Mouse (Mus musculus): ENCODE data around the gene Arhgap25.
A peak's percentile ranks its signal among the peaks of the same experiment; 100 is the strongest.
"Not testable (repeated sequence)": the region's sequence is repeated elsewhere in the genome, so short reads cannot be mapped to it uniquely, and the experiment has no call there.

Arhgap25 gene

GRCm38 (mm10) chr6:87532953-87533710, at the start of gene Arhgap25:
Arhgap25 (minus strand) TSS chr6:87533259.
- DNase-seq = peak; percentile 94

GRCm38 (mm10) chr6:87582456-87582855, 49.4 kb upstream of the Arhgap25 start:
- DNase-seq = peak; percentile 97

GRCm38 (mm10) chr6:87581581-87581980, 48.5 kb upstream of the Arhgap25 start:
- DNase-seq = peak; percentile 87

- peak; percentile 79 for DNase-seq
Observed at GRCm38 (mm10) chr6:87581071-87581470, 48.0 kb upstream of the Arhgap25 start.

GRCm38 (mm10) chr6:87578247-87578646, 45.2 kb upstream of the Arhgap25 start:
- peak; percentile 84 for DNase-seq

- peak; percentile 61 for DNase-seq
Observed at GRCm38 (mm10) chr6:87576648-87577330, 43.7 kb upstream of the Arhgap25 start.

- DNase-seq = not testable (repeated sequence)
Observed at GRCm38 (mm10) chr6:87571863-87572262, 38.8 kb upstream of the Arhgap25 start.

GRCm38 (mm10) chr6:87567686-87568593, 34.9 kb upstream of the Arhgap25 start:
- DNase-seq = peak; percentile 97

GRCm38 (mm10) chr6:87565166-87565565, 32.1 kb upstream of the Arhgap25 start:
- peak; percentile 95 for DNase-seq

- no peak for DNase-seq
Observed at GRCm38 (mm10) chr6:87564356-87564755, 31.3 kb upstream of the Arhgap25 start.

- peak; percentile 29 for DNase-seq
Observed at GRCm38 (mm10) chr6:87553724-87554123, 20.7 kb upstream of the Arhgap25 start.

- peak; percentile 90 for DNase-seq
Observed at GRCm38 (mm10) chr6:87552054-87552807, 19.2 kb upstream of the Arhgap25 start.

GRCm38 (mm10) chr6:87547836-87548235, 14.8 kb upstream of the Arhgap25 start:
- no peak for DNase-seq

- DNase-seq = peak; percentile 33
Observed at GRCm38 (mm10) chr6:87547431-87547830, 14.4 kb upstream of the Arhgap25 start.

- peak; percentile 85 for DNase-seq
Observed at GRCm38 (mm10) chr6:87545331-87546217, 12.5 kb upstream of the Arhgap25 start.

- DNase-seq = peak; percentile 98
Observed at GRCm38 (mm10) chr6:87542027-87542426, 9.0 kb upstream of the Arhgap25 start.

- DNase-seq = peak; percentile 97
Observed at GRCm38 (mm10) chr6:87541171-87541571, 8.1 kb upstream of the Arhgap25 start.

GRCm38 (mm10) chr6:87538376-87539270, 5.6 kb upstream of the Arhgap25 start:
- DNase-seq = peak; percentile 67

GRCm38 (mm10) chr6:87537678-87538077, 4.6 kb upstream of the Arhgap25 start:
- no peak for DNase-seq

- DNase-seq = peak; percentile 62
Observed at GRCm38 (mm10) chr6:87536270-87536669, 3.2 kb upstream of the Arhgap25 start.
